In the genomic region with DNA sequence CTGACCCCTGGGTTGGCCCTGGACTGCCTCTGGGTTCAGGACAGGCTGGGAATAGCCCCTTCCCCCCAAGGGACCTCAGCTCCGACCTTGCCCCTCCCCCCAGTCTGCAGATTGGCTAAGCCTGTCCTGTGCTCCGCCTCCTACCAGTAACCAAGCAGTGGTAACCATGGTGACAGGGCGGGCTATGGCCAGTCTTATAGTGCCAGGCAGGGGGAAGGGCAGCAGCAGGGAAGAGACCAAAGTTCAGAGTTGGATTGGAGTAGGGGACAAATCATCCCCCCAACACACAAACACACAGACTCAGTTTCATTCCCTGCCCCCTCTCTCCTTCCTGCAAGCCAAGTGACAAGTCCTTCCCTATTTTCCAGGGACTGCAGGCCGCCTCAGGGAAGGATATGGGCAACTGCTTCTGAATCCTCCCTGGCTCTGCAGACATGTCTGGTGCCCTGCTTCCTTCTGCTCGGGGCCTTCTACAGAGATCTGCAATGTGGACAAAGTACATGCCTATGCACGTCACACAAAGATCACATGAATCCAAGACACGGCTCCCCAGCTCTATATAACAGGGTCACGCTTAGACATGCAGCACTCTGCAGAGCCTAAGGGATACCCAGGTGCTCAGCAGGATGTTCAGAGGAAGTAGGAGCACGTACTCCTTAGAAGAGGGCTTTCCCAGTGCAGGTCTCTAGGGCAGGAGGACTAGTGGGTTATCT, we compare ENCODE assay signal across 7 mouse cellular contexts. TPM values are rescaled to one million over a fixed set of nuclear protein-coding genes. Genes with fewer than 3 reads are reported as not detected.
DNase-seq lines count a peak whose midpoint lies in the region; ATAC-seq and TF ChIP-seq lines count a peak whose summit lies in the region.

No protein-coding gene starts in this region.

- ATAC-seq in kidney, embryonic 16.5 days (ENCODE audit: low FRiP score, low TSS enrichment): peak; percentile 92
- ATAC-seq in limb, embryonic 15.5 days (ENCODE audit: insufficient number of reproducible peaks, low FRiP score, low TSS enrichment, low read depth): peak; percentile 16
- ATAC-seq in midbrain, postnatal 0 days (ENCODE audit: low FRiP score): peak; percentile 93

- peak overlapping the region; percentile 93 for H3K27ac ChIP-seq in kidney, embryonic 16.5 days (ENCODE audit: low read length)
- peak overlapping the region; percentile 54; the same call in 1 of the 2 replicates for H3K27ac ChIP-seq in limb, embryonic 15.5 days
- peak overlapping the region; percentile 64 for H3K27ac ChIP-seq in midbrain, postnatal 0 days (ENCODE audit: low read depth, low read length)

- no peaks in the 10 kb centered on the region for H3K9me3 ChIP-seq in kidney, embryonic 16.5 days (ENCODE audit: low read length)
- H3K9me3 ChIP-seq in limb, embryonic 15.5 days: no peaks in the 10 kb centered on the region
- no peaks in the 10 kb centered on the region for H3K9me3 ChIP-seq in midbrain, postnatal 0 days (ENCODE audit: low read length)

- no peak for TF ChIP-seq CTCF in midbrain, postnatal 0 days (IDR thresholded peaks at IDR 0.05)

- H3K4me3 ChIP-seq in kidney, embryonic 16.5 days (ENCODE audit: low read length): no peak overlapping the region
- H3K4me3 ChIP-seq in limb, embryonic 15.5 days: no peak overlapping the region
- H3K4me3 ChIP-seq in midbrain, postnatal 0 days (ENCODE audit: low read depth, low read length): no peak overlapping the region

- peak; percentile 64 for DNase-seq in Muller cell, postnatal 12 days (ENCODE audit: inconsistent ontology term)
- peak; percentile 43 for DNase-seq in cerebellum, adult 9-11 months
- DNase-seq in frontal cortex, postnatal 14 days (ENCODE audit: low spot score in 2 of 2): peak; percentile 59 to 66
- peak; percentile 96 for DNase-seq in midbrain, postnatal 0 days (ENCODE audit: low spot score)
- DNase-seq in natural killer cell, adult 2 months (ENCODE audit: low spot score in 2 of 2): no peak

- peaks cover 86% of the 10 kb centered on the region for H3K4me1 ChIP-seq in kidney, embryonic 16.5 days (ENCODE audit: insufficient read depth, low read length)
- peaks cover 69% of the 10 kb centered on the region for H3K4me1 ChIP-seq in limb, embryonic 15.5 days
- H3K4me1 ChIP-seq in midbrain, postnatal 0 days (ENCODE audit: insufficient read depth, low read length): peaks cover 20% of the 10 kb centered on the region

- peak overlapping the region; percentile 18; the same call in 1 of the 2 replicates for H3K4me2 ChIP-seq in kidney, embryonic 16.5 days (replicated peaks; ENCODE audit: low read depth, low read length)
- no peak overlapping the region for H3K4me2 ChIP-seq in limb, embryonic 15.5 days
- H3K4me2 ChIP-seq in midbrain, postnatal 0 days (ENCODE audit: low read depth, low read length, poor library complexity, severe bottlenecking): peak overlapping the region; percentile 8

- H3K9ac ChIP-seq in kidney, embryonic 16.5 days (replicated peaks; ENCODE audit: low read length): no peak overlapping the region; the same call in 1 of the 2 replicates
- H3K9ac ChIP-seq in limb, embryonic 15.5 days: no peak overlapping the region
- H3K9ac ChIP-seq in midbrain, postnatal 0 days (replicated peaks; ENCODE audit: low read length, poor library complexity, severe bottlenecking): no peak overlapping the region

- H3K27me3 ChIP-seq in kidney, embryonic 16.5 days (ENCODE audit: insufficient read depth, low read length): no peaks in the 10 kb centered on the region
- no peaks in the 10 kb centered on the region for H3K27me3 ChIP-seq in limb, embryonic 15.5 days
- no peaks in the 10 kb centered on the region for H3K27me3 ChIP-seq in midbrain, postnatal 0 days (ENCODE audit: insufficient read depth, low read length)

- WGBS in kidney, embryonic 16.5 days: 23% methylated on average over 9 of the region's 9 CpGs
- 31% methylated on average over 9 of the region's 9 CpGs for WGBS in limb, embryonic 15.5 days
- WGBS in midbrain, postnatal 0 days: 10% methylated on average over 9 of the region's 9 CpGs

- peaks cover 7% of the 10 kb centered on the region; the same call in 1 of the 2 replicates for H3K36me3 ChIP-seq in kidney, embryonic 16.5 days (ENCODE audit: insufficient read depth, low read length)
- H3K36me3 ChIP-seq in limb, embryonic 15.5 days: peaks cover 56% of the 10 kb centered on the region
- peaks cover 17% of the 10 kb centered on the region; the same call in 1 of the 2 replicates for H3K36me3 ChIP-seq in midbrain, postnatal 0 days (ENCODE audit: insufficient read depth, low read length)

RNA-seq across cellular contexts. Expression of a gene that starts 14.5 kb away (rescaled TPM):
- polyA plus RNA-seq in kidney, embryonic 16.5 days (2015; fragmentation: Nextera tagmentation; extraction: Ambion mirVana): 72.6 and 73.7 TPM in 2 replicates
- polyA plus RNA-seq in limb, embryonic 15.5 days (2015; fragmentation: Nextera tagmentation; extraction: Ambion mirVana): 66.4 and 82.7 TPM in 2 replicates
- 160 and 186 TPM in 2 replicates for total RNA-seq in midbrain, postnatal 0 days (2014; rRNA removed)
- polyA plus RNA-seq in midbrain, postnatal 0 days (2015; fragmentation: Nextera tagmentation; extraction: Ambion mirVana): 46.4 and 48.1 TPM in 2 replicates

Comparison
In these comparisons a context has a peak if more than half of its experiments do, and no peak if none do; other contexts are left out.
1. DNase-seq: peak in Muller cell, postnatal 12 days (single experiment), cerebellum, adult 9-11 months (single experiment), frontal cortex, postnatal 14 days (2 of 2) and midbrain, postnatal 0 days (single experiment); none in natural killer cell, adult 2 months (0 of 2).
2. ATAC-seq: peak in every context shown above with its lines; median percentile 93 in midbrain, postnatal 0 days; 92 in kidney, embryonic 16.5 days; 16 in limb, embryonic 15.5 days.
3. Peak in every context shown above with its lines, with median percentiles within 50 percentile points of each other: H3K27ac ChIP-seq.